ENCODE assay signal across 8 mouse cellular contexts in genomic region chr19:7064571-7064970, GRCm38 (mm10). TPM values are rescaled to one million over a fixed set of nuclear protein-coding genes. Genes with fewer than 3 reads are reported as not detected.
A peak's percentile ranks its signal among the peaks of the same experiment; 100 is the strongest.
DNase-seq lines count a peak whose midpoint lies in the region; ATAC-seq and TF ChIP-seq lines count a peak whose summit lies in the region.

No protein-coding gene starts in this region.

- H3K4me3 ChIP-seq in left cerebral cortex, adult 2 months: no peak overlapping the region

- peak; percentile 84 for DNase-seq in R1 (ENCODE audit: low read depth, low spot score)
- peak; percentile 94 to 96 for DNase-seq in cerebellum, postnatal 10 days
- peak; percentile 83 for DNase-seq in gastrocnemius, adult 18-20 months (ENCODE audit: low spot score)
- peak; percentile 89 for DNase-seq in induced T-regulatory cell, adult 2 months (ENCODE audit: low read depth)
- DNase-seq in left cerebral cortex, adult 2 months (ENCODE audit: extremely low spot score in 1 of 2, low spot score in 2 of 2): peak; percentile 81 to 88
- DNase-seq in right cerebral cortex, postnatal 10 days (ENCODE audit: low spot score in 2 of 2): peak; percentile 88 to 91
- peak; percentile 58 for DNase-seq in urinary bladder, postnatal 10 days (ENCODE audit: low spot score)

- peak; percentile 94 for ATAC-seq in megakaryocyte, adult 5-6 weeks (ENCODE audit: poor library complexity, severe bottlenecking)

- intact Hi-C loops in left cerebral cortex, adult 2 months (cut with DNase I): loop anchor here (1.0 kb wide), 1 partner anchor 132 kb away; no protein-coding TSS in a partner anchor

- peak; percentile 91 for TF ChIP-seq CTCF in left cerebral cortex, adult 2 months (IDR thresholded peaks at IDR 0.05)

- no peak overlapping the region for H3K27ac ChIP-seq in left cerebral cortex, adult 2 months

RNA-seq across cellular contexts. Expression of gene Macrod1, which starts 8.0 kb away (rescaled TPM):
- total RNA-seq in gastrocnemius, adult 18-20 months (2021): 100 to 1,000 TPM; 276 to 311 TPM
- total RNA-seq in left cerebral cortex, adult 2 months (2021): 10 to 100 TPM; 13.3 to 15.7 TPM
- total RNA-seq in megakaryocyte, adult 5-6 weeks (2015): 0.69 and 3.7 TPM in 2 replicates
- total RNA-seq in megakaryocyte, adult 5-6 weeks (2017): 0.66 and 0.77 TPM in 2 replicates

RNA-seq across cellular contexts. Expression of gene Stip1, which starts 24.8 kb away (rescaled TPM):
- total RNA-seq in gastrocnemius, adult 18-20 months (2021): 10 to 100 TPM; 89.7 to 98.5 TPM
- 100 to 1,000 TPM; 198 to 205 TPM for total RNA-seq in left cerebral cortex, adult 2 months (2021)
- 90.4 and 95.8 TPM in 2 replicates for total RNA-seq in megakaryocyte, adult 5-6 weeks (2015)
- 102 and 115 TPM in 2 replicates for total RNA-seq in megakaryocyte, adult 5-6 weeks (2017)

RNA-seq across cellular contexts. Expression of gene Flrt1, which starts 41.0 kb away (rescaled TPM):
- 1 to 10 TPM; 1.1 to 1.9 TPM for total RNA-seq in gastrocnemius, adult 18-20 months (2021)
- 10 to 100 TPM; 41.4 to 43.0 TPM for total RNA-seq in left cerebral cortex, adult 2 months (2021)
- total RNA-seq in megakaryocyte, adult 5-6 weeks (2015): not detected in 2 replicates
- total RNA-seq in megakaryocyte, adult 5-6 weeks (2017): not detected in 2 replicates

RNA-seq across cellular contexts. Expression of gene Fermt3, which starts 45.3 kb away (rescaled TPM):
- total RNA-seq in gastrocnemius, adult 18-20 months (2021): under 1 TPM; 0.64 to 0.93 TPM
- 1 to 10 TPM; 3.6 to 4.8 TPM for total RNA-seq in left cerebral cortex, adult 2 months (2021)
- 76.4 and 89.1 TPM in 2 replicates for total RNA-seq in megakaryocyte, adult 5-6 weeks (2015)
- total RNA-seq in megakaryocyte, adult 5-6 weeks (2017): 239 and 262 TPM in 2 replicates

Comparison
In these comparisons a context has a peak if more than half of its experiments do, and no peak if none do; other contexts are left out.
1. RNA of gene Macrod1, which starts 8.0 kb away (total RNA-seq): 276 to 311 TPM in gastrocnemius, adult 18-20 months; 13.3 to 15.7 TPM in left cerebral cortex, adult 2 months and 0.66 to 3.7 TPM in megakaryocyte, adult 5-6 weeks; every median in the first group is over 10 times any median in the second.
2. RNA of gene Flrt1, which starts 41.0 kb away (total RNA-seq): 41.4 to 43.0 TPM in left cerebral cortex, adult 2 months; 1.1 to 1.9 TPM in gastrocnemius, adult 18-20 months and not detected in megakaryocyte, adult 5-6 weeks; every median in the first group is over 10 times any median in the second.
3. Peak in every context shown above with its lines, with median percentiles within 50 percentile points of each other: DNase-seq.